Mouse (Mus musculus) adrenal gland, adult (tissue): ENCODE measurements around the gene Ubtd2.
"Not testable (repeated sequence)": the region's sequence is repeated elsewhere in the genome, so short reads cannot be mapped to it uniquely, and the experiment has no call there.

Source experiments
- DNase-seq, 2 experiments: peaks; one replicate each; pipeline ENCODE4 v3.0.0; 2022 to 2023; ENCODE audit warnings: low spot score in 1 of 2; ENCODE audit not compliant: inconsistent age in 2 of 2

Gene Ubtd2

DNA sequence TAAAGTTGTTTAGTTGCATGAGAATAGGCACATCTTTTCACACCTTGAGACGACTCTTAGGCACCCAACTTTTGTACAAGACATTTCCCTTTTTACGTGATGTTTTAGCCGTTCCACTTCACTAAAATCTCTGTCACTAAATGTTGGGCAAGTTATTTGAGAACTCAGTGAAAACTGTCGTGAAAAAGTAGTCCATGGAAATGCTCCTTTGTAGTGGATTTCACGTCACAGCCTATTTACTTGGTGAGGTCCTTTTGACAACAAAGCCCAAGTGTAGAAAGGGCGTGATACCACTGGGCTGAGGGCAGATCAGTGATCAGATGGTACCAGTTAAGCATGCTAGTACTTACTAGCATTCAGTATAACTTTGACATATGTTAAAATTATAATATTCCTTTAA, 1.2 kb downstream of the Ubtd2 start:
- no peak for DNase-seq

DNA sequence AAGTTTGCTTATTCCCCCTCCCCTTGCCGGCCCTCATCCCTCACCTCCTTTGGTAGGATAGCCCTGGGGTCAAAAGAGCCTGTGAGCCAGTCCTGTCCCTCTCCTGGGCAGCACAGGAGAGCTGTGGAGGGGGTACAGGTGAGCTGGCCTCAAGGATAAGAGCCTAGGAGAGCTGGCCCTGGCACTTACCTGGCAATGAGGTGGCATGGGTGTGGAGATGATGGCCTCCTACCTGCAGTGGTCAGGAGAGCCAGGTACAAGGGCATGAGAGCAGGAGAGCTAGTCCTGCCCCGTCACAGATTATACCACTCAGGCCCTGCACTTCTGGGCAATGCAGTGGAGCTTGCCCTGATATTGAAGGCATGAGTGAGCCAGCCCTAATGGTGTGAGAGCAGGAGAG, 9.1 kb downstream of the Ubtd2 start:
- DNase-seq = no peak

GRCm38 (mm10) chr11:32471925-32472324, 16.8 kb downstream of the Ubtd2 start:
- DNase-seq = no peak

DNA sequence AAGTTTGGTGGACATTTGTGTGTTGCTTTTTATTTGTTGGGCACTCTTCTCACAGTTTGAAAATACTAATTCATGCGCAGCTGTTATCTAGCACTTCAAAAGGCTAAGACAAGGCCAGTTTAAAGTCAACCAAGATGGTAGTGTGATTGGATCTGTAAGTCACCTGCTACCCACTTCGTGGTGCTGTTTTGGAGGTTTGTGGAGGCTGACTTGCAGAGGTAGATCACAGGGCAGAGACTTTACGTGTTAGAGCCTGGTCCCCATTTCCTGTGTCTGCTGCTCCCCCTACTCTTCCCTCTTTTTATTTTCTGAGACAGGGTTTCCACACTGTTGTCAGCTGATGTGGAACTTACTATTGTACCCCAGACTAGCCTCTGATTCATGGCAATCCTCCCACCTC, 19.6 kb downstream of the Ubtd2 start:
- DNase-seq = no peak

DNA sequence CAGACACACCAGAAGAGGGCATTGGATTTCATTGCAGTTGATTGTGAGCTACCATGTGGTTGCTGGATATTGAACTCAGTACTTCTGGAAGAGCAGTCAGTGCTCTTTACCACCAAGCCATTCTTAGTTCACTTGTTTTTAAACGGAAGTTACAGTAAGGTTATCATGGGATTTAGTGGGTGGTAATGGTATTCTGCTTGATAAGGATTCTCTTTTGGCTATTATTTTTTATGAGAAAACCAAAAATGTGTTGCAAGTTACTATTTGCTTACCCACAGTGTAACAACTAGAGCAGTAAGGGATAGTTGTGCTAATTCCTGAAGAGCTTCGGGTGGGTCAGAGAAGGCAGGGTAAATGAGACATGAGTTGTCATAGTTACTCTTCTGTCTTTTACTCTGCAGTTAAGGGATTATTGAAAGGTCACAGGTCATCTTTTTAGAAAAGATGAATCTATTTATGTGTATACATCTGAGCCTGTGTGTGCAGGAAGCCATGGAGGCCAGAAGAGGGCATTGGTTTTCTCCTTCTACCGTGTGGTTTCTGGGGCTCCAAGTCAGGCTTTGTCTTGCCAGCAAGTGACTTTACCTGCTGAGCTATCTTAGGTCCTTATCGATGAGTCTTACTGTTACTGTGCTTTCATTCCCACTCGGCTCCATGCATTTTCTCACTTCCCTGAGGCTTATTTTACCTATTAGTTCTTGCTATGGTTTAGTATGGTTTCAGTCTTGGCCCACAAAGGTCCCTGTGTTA, 20.5 kb downstream of the Ubtd2 start:
- no peak for DNase-seq

DNA sequence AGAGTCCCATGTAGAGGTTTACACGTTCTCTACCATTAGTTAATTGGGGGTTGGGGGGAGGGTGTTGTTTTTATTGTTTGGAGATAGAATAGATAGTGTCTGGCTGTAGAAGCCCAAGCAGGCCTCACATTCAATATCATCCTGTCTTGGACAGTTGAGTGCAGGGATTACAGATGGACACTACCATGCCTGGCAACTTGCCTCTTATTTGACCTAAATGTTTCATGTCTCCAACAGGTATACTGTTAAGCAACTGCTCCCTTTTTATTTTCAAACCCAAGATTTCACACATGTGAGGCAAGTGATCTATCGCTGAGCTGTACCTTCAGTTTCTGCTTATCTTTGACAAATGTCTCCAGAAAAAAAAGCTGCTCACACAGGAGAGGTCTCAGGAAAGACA, 26.4 kb downstream of the Ubtd2 start:
- DNase-seq = no peak

- DNase-seq = no peak
Measured at GRCm38 (mm10) chr11:32485290-32485689, 30.1 kb downstream of the Ubtd2 start.

GRCm38 (mm10) chr11:32486621-32487020, 31.5 kb downstream of the Ubtd2 start:
- no peak for DNase-seq

- no peak for DNase-seq
Measured at GRCm38 (mm10) chr11:32487501-32487900, 32.3 kb downstream of the Ubtd2 start.

DNA sequence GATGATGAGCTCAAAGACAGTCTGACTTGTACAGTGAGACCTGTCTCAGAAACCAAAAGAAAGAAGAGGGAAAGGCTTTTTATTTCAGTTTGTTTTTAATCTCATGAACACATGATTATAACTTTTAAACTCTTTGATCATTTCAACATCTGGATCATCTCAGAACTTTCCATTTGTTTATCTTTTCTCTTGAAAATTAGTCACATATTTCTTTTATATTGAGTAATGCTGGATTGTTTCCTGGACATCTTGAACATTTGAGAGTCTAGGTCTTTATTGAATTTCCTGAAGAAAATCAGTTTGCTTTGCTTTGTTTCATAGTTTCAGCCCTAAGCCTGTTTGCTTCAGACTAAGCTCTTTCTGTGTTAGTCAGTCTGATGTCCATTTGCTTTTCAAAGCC, 33.2 kb downstream of the Ubtd2 start:
- DNase-seq = no peak

DNA sequence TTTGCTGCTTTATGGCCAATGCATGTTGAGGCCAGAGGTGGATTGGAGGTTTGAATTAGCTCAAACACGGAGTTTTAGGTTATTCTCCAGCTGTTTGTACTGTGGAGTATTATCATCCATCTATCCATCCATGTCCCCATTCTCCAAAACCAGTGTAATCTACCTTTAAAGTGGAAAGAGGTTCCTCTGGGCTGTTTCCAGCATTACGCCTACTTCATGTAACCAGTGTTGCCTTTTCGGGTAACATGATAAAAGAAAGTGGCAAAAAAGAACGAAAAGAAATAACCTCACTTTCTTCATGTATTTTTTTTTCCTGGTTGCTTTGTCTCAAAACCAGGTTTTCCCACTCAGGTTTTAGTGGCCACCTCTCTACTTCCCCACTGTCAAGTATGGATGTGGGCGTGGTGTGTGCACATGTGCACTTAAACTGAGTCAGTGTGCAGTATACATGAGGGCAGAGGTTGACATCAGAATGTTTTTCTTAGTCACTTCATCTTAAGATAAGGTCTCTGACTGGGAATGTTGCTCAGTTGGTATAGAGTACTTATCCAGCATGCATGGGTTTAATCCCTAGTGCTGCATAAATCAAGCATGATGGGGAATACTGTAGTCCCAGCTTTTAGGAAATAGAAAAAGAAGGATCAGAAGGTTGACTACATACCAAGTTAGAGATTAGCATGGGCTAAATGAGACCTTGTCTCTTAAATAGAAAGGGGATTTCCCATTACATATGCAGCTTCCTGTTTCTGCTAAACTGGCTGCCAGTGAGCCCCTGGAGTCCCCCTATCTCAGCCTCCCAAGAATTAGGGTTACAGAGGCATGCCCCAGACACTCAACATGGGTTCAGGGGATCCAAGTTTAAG, 33.9 kb downstream of the Ubtd2 start:
- no peak for DNase-seq

DNA sequence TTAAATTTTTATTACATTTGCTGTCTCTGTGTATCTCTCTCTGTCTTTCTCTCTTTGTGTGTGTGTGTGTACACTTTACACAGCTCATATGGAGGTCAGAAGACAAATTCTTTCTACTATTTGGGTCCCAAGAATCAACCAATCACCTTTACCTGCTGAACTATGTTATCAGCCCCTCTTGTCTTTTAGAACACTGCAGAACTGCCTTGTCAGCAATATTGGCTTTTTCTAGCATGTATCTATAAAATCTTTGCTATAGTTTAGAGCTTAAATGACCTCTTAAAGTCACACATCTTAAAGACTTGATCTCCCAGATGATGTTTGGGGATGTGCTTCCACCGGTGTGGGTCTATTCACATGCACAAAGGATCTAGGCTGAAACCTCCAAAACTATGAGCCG, 35.9 kb downstream of the Ubtd2 start:
- no peak for DNase-seq

DNA sequence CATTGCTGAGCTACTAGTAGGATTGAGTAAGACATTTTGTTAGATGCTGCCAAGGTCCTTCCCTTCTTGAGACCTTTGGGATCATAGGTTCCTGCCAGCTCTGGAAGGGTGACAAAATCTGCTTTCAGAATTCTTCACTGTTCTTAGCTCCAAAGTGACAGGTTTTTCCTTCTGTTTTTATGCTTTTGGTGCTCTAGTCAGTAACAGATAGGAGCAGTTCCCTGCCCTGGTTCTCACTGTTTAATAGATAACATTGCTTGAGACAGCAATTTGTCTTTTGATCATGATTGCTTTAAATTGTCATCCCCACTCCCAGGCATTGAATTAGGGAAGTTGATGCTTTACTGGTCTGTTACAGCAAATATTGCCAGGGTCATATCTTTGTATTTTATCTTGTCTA, 38.1 kb downstream of the Ubtd2 start:
- peak in 1 of 2 experiments; percentile 78 for DNase-seq

DNA sequence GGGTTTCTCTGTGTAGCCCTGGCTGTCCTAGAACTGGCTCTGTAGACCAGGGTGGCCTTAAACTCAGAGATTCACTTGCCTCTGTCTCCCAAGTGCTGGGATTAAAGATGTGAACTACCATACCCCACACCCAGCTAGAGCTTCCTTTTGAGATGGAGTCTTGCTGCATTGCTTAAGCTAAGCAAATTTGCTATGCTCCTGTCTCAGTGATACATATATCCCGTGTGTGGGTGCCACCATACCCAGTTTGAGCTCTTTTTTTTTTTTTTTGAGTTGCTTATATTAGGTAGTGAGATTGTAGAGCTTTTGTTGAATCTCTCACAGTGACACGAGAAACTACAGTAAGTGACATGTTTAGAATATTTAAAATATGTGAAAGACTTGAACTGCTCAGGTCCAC, 40.1 kb downstream of the Ubtd2 start:
- no peak for DNase-seq

DNA sequence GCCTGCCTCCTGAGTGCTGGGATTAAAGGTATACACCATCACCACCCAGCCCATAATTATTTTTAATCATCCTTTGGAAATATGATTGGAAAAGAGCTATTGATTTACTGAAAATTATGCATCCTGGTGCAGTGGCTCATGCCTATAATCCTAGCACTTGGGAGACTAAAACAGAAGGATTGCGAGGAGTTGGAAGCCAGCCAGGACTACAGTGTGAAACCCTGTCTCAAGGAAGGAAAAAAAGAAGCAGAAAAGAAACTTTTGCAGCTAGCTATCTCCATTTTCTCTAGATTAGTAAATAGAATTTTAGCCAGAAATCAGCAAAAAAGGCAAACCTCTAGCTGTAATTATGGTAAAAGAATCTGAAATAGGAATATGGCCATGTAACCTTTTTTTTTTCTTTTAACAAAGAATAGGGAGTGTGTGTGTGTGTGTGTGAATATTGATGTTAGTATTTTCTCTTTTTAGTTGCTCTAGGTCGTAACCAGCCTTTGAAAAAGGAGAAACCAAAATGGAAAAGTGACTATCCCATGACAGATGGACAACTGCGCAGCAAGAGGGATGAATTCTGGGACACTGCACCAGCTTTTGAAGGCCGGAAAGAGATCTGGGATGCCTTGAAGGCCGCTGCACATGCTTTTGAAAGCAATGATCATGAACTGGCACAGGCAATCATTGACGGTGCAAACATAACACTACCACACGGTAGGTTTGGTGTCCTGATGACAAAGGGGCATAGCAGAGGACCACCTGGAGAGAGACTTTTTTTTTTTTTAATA, 43.8 kb downstream of the Ubtd2 start:
- peak; percentile 30 to 73 for DNase-seq

GRCm38 (mm10) chr11:32499931-32500330, 44.8 kb downstream of the Ubtd2 start:
- no peak for DNase-seq

DNA sequence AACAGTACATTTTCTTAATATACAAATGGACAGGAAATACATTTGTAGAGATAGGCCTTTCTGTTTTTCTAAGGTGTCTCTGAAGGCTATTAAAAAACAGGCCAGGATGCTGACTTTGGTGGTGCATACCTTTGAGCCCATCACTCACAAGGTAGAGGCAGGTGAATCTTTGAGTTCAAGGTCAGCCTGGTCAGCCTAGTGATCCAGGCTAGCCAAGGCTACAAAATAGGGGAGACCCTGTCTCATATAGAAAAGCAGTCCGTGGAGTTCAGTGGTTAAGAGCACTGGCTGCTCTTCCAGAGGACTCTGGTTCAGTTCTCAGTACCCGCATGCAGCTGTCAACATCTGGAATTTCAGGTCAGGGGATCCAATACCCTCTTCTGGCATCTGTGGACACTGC, 48.5 kb downstream of the Ubtd2 start:
- no peak for DNase-seq

GRCm38 (mm10) chr11:32505091-32505739, 50.0 kb downstream of the Ubtd2 start:
- DNase-seq = no peak

GRCm38 (mm10) chr11:32510930-32511329, 55.8 kb downstream of the Ubtd2 start:
- no peak for DNase-seq

- not testable (repeated sequence) for DNase-seq
Measured at GRCm38 (mm10) chr11:32514853-32515252, 59.7 kb downstream of the Ubtd2 start.

GRCm38 (mm10) chr11:32516091-32516490, 60.9 kb downstream of the Ubtd2 start:
- no peak for DNase-seq
